Mouse (Mus musculus): ENCODE data around the gene Ispd. TPM values are rescaled to one million over a fixed set of nuclear protein-coding genes. Genes with fewer than 3 reads are reported as not detected.

The Ispd gene
- polyA plus RNA-seq, 1 experiment from 2014 or later = 5.2 TPM

- H3K4me3 ChIP-seq (ENCODE audit: low read depth, low read length) = no peak overlapping the region
- H3K4me1 ChIP-seq (replicated peaks; ENCODE audit: control insufficient read depth, insufficient read depth, low read length) = no peaks in the 10 kb centered on the region
- TF ChIP-seq CTCF (IDR thresholded peaks at IDR 0.05; ENCODE audit: low read depth) = no peak
- H3K27ac ChIP-seq (ENCODE audit: low read depth, low read length) = no peak overlapping the region
- H3K4me2 ChIP-seq (replicated peaks; ENCODE audit: low read depth) = no peak overlapping the region
- H3K9ac ChIP-seq (ENCODE audit: low read depth, low read length) = no peak overlapping the region
- H3K36me3 ChIP-seq (ENCODE audit: control insufficient read depth, insufficient read depth) = no peaks in the 10 kb centered on the region
- 80% methylated on average over 3 of the region's 3 CpGs for WGBS
- no peak for ATAC-seq
- H3K27me3 ChIP-seq (replicated peaks; ENCODE audit: control insufficient read depth, insufficient read depth, low read length) = no peaks in the 10 kb centered on the region
- H3K9me3 ChIP-seq (ENCODE audit: control insufficient read depth) = no peaks in the 10 kb centered on the region
Observed at GRCm38 (mm10) chr12:36720779-36721178, 339.5 kb downstream of the Ispd start.

- Histone ChIP-seq H3K9ac (ENCODE audit: low read depth, low read length) (no peak overlapping the region), H3K9me3 (ENCODE audit: control insufficient read depth) (no peaks in the 10 kb centered on the region), H3K4me3 (ENCODE audit: low read depth, low read length) (no peak overlapping the region), H3K36me3 (ENCODE audit: control insufficient read depth, insufficient read depth) (no peaks in the 10 kb centered on the region), H3K27ac (ENCODE audit: low read depth, low read length) (no peak overlapping the region), H3K4me1 (replicated peaks; ENCODE audit: control insufficient read depth, insufficient read depth, low read length) (no peaks in the 10 kb centered on the region), H3K4me2 (replicated peaks; ENCODE audit: low read depth) (no peak overlapping the region), H3K27me3 (replicated peaks; ENCODE audit: control insufficient read depth, insufficient read depth, low read length) (no peaks in the 10 kb centered on the region)
- WGBS = 74% methylated on average over 6 of the region's 6 CpGs
- no peak for ATAC-seq
- TF ChIP-seq CTCF (IDR thresholded peaks at IDR 0.05; ENCODE audit: low read depth) = no peak
Observed at GRCm38 (mm10) chr12:36721223-36721622, 340.0 kb downstream of the Ispd start.

- WGBS = 69% methylated on average over 6 of the region's 6 CpGs
Observed at GRCm38 (mm10) chr12:36722754-36723153, 341.5 kb downstream of the Ispd start.

GRCm38 (mm10) chr12:36723302-36723701, 342.1 kb downstream of the Ispd start:
- Histone ChIP-seq H3K9me3 (ENCODE audit: control insufficient read depth) (no peaks in the 10 kb centered on the region), H3K36me3 (ENCODE audit: control insufficient read depth, insufficient read depth) (no peaks in the 10 kb centered on the region), H3K4me1 (replicated peaks; ENCODE audit: control insufficient read depth, insufficient read depth, low read length) (no peaks in the 10 kb centered on the region), H3K9ac (ENCODE audit: low read depth, low read length) (no peak overlapping the region), H3K4me2 (replicated peaks; ENCODE audit: low read depth) (no peak overlapping the region), H3K27ac (ENCODE audit: low read depth, low read length) (no peak overlapping the region), H3K4me3 (ENCODE audit: low read depth, low read length) (no peak overlapping the region), H3K27me3 (replicated peaks; ENCODE audit: control insufficient read depth, insufficient read depth, low read length) (no peaks in the 10 kb centered on the region)
- no peak for ATAC-seq
- WGBS = 60% methylated on average over 3 of the region's 3 CpGs
- TF ChIP-seq CTCF (IDR thresholded peaks at IDR 0.05; ENCODE audit: low read depth) = no peak

More at GRCm38 (mm10) chr12:36722754-36723153, 341.5 kb downstream of the Ispd start:
- Histone ChIP-seq H3K27me3 (replicated peaks; ENCODE audit: control insufficient read depth, insufficient read depth, low read length) (no peaks in the 10 kb centered on the region), H3K36me3 (ENCODE audit: control insufficient read depth, insufficient read depth) (no peaks in the 10 kb centered on the region), H3K9ac (ENCODE audit: low read depth, low read length) (no peak overlapping the region), H3K27ac (ENCODE audit: low read depth, low read length) (no peak overlapping the region), H3K4me2 (replicated peaks; ENCODE audit: low read depth) (no peak overlapping the region), H3K9me3 (ENCODE audit: control insufficient read depth) (no peaks in the 10 kb centered on the region), H3K4me3 (ENCODE audit: low read depth, low read length) (no peak overlapping the region), H3K4me1 (replicated peaks; ENCODE audit: control insufficient read depth, insufficient read depth, low read length) (no peaks in the 10 kb centered on the region)
- no peak for TF ChIP-seq CTCF (IDR thresholded peaks at IDR 0.05; ENCODE audit: low read depth)
- ATAC-seq = no peak

- H3K9ac ChIP-seq (ENCODE audit: low read depth, low read length) = no peak overlapping the region
- ATAC-seq = no peak
- no peak overlapping the region for H3K4me3 ChIP-seq (ENCODE audit: low read depth, low read length)
- H3K27ac ChIP-seq (ENCODE audit: low read depth, low read length) = no peak overlapping the region
- H3K4me1 ChIP-seq (replicated peaks; ENCODE audit: control insufficient read depth, insufficient read depth, low read length) = no peaks in the 10 kb centered on the region
- H3K4me2 ChIP-seq (replicated peaks; ENCODE audit: low read depth) = no peak overlapping the region
- TF ChIP-seq CTCF (IDR thresholded peaks at IDR 0.05; ENCODE audit: low read depth) = no peak
- WGBS = 86% methylated on average over 4 of the region's 4 CpGs
- no peaks in the 10 kb centered on the region for H3K9me3 ChIP-seq (ENCODE audit: control insufficient read depth)
- H3K27me3 ChIP-seq (replicated peaks; ENCODE audit: control insufficient read depth, insufficient read depth, low read length) = no peaks in the 10 kb centered on the region
- H3K36me3 ChIP-seq (ENCODE audit: control insufficient read depth, insufficient read depth) = no peaks in the 10 kb centered on the region
Observed at GRCm38 (mm10) chr12:36724297-36724696, 343.0 kb downstream of the Ispd start.

GRCm38 (mm10) chr12:36725250-36725649, 344.0 kb downstream of the Ispd start:
- no peak for TF ChIP-seq CTCF (IDR thresholded peaks at IDR 0.05; ENCODE audit: low read depth)
- Histone ChIP-seq H3K9me3 (ENCODE audit: control insufficient read depth) (no peaks in the 10 kb centered on the region), H3K27me3 (replicated peaks; ENCODE audit: control insufficient read depth, insufficient read depth, low read length) (no peaks in the 10 kb centered on the region), H3K4me2 (replicated peaks; ENCODE audit: low read depth) (no peak overlapping the region), H3K4me3 (ENCODE audit: low read depth, low read length) (no peak overlapping the region), H3K4me1 (replicated peaks; ENCODE audit: control insufficient read depth, insufficient read depth, low read length) (no peaks in the 10 kb centered on the region), H3K36me3 (ENCODE audit: control insufficient read depth, insufficient read depth) (no peaks in the 10 kb centered on the region), H3K9ac (ENCODE audit: low read depth, low read length) (no peak overlapping the region), H3K27ac (ENCODE audit: low read depth, low read length) (no peak overlapping the region)
- WGBS = 78% methylated on average over 3 of the region's 3 CpGs
- ATAC-seq = no peak

GRCm38 (mm10) chr12:36726026-36726425, 344.8 kb downstream of the Ispd start:
- WGBS = 78% methylated on average over 1 of the region's 1 CpGs
- ATAC-seq = no peak
- Histone ChIP-seq H3K9me3 (ENCODE audit: control insufficient read depth) (no peaks in the 10 kb centered on the region), H3K27ac (ENCODE audit: low read depth, low read length) (no peak overlapping the region), H3K27me3 (replicated peaks; ENCODE audit: control insufficient read depth, insufficient read depth, low read length) (no peaks in the 10 kb centered on the region), H3K4me2 (replicated peaks; ENCODE audit: low read depth) (no peak overlapping the region), H3K36me3 (ENCODE audit: control insufficient read depth, insufficient read depth) (no peaks in the 10 kb centered on the region), H3K9ac (ENCODE audit: low read depth, low read length) (no peak overlapping the region), H3K4me3 (ENCODE audit: low read depth, low read length) (no peak overlapping the region), H3K4me1 (replicated peaks; ENCODE audit: control insufficient read depth, insufficient read depth, low read length) (no peaks in the 10 kb centered on the region)
- no peak for TF ChIP-seq CTCF (IDR thresholded peaks at IDR 0.05; ENCODE audit: low read depth)
